Mouse (Mus musculus) forelimb bud, embryonic 11.5 days (tissue): Measurements from ENCODE around the gene Tax1bp3.

Experiments used
- DNase-seq: peaks from one replicate; pipeline ENCODE4 v3.0.0-alpha.2; 2012; ENCODE audit warnings: low read depth, low spot score

Tax1bp3 gene

DNA sequence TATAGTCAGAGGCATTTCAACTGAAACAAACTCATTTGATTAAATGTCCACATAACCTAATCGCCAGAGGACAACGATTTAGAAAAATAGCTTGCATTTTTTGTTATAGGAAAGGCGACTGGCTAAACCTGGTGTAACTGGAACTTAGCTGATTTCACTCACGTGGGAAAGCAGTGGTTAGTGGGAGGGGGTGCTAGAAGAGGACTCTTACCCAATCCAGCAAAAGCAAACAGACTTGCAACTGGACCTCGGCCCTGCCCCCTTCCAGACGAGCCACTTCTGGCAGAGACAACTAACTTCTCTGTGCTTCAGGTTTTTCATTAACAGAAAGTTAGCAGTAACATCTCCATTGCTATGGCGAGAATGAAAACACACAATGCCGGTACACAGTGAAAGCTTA lies 1.3 kb upstream of the Tax1bp3 start:
- DNase-seq, result no peak

- no peak for DNase-seq
Measured at GRCm38 (mm10) chr11:73176186-73176585, 697 bp upstream of the Tax1bp3 start.

- peak; percentile 73 for DNase-seq
Measured at GRCm38 (mm10) chr11:73177509-73177875, 609 bp downstream of the Tax1bp3 start.

DNA sequence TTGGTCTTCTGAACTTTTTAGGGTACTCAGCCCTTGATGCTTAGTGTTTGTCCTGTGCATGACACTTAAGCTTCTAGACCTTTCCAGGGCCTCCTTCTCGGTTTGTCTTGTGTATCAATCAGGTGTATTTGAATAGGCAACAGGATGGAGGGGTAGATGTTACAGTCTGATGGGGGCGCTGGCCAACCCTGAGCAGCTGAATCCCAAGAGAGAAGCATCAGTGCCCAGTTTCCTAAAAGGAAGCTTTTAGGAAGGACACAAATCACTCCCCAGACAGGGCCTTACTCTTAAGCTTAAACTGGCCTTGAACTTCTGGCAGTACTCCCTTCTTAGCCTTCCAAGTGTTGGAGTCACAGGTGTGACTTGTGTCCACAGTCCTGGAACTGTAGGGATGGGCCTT lies 1.0 kb downstream of the Tax1bp3 start:
- DNase-seq, result no peak

DNA sequence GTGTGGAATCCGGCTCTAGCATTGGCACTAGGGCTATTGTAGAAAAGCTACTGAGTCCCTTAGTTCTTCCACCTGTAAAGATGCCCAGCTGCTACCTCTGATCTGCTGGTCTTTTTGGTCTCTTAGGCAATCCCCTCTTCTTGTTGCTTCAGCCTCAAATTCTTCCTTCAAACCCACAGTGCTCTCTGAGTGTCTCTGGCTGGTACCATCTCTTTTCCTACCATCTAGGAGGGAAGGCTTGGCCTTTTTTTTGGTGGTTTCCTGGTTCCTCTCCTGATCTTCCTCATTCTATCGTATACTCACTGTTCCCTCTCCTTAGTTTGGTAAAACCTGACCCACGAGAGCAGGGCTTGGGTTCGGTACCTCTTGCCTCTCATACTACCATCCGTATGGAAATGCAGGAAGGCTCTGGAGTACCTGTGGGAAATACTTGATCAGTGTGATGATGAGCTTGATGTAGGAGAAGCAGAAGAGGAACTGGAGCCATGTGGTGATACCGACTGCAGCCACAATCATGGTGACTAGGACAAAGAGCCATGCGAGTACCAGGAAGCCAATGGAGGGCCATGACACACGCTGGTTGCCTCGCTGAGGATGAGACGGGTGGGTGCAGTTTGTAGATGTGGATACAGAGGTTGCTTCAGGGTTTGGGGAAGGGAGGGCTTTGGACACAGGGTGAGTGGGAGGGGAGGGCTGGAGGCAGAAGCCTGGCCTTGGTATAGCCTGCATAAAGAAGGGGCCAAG lies 9.2 kb downstream of the Tax1bp3 start:
- DNase-seq, result no peak

GRCm38 (mm10) chr11:73187231-73187630 lies 10.3 kb downstream of the Tax1bp3 start:
- no peak for DNase-seq

- no peak for DNase-seq
Measured at GRCm38 (mm10) chr11:73193047-73193446, 16.2 kb downstream of the Tax1bp3 start.

- DNase-seq, result no peak
Measured at GRCm38 (mm10) chr11:73194444-73194843, 17.6 kb downstream of the Tax1bp3 start.

DNA sequence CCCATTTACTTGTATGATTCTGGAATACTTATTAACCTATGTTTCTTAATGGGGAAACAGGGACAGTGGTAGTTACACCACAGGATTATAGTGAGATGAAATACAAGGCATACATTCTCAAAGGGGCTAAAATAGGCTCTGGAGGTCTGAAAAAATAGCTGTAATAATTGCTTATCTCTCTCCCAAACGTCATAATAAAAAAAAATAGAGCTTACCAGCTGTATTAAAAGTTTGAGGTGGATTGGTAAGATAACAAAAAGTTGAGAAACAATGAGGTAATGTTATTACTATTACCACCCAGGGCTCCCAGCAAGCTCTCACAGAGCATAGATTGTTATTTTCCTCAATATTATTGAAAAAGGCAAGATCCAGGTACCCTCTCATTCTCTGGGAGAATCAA lies 21.3 kb downstream of the Tax1bp3 start:
- no peak for DNase-seq

GRCm38 (mm10) chr11:73198603-73199229 lies 21.8 kb downstream of the Tax1bp3 start, which contains the start of gene Ctns:
Gene Ctns, minus strand, starts transcription at chr11:73199042.
- DNase-seq, result peak; percentile 82

DNA sequence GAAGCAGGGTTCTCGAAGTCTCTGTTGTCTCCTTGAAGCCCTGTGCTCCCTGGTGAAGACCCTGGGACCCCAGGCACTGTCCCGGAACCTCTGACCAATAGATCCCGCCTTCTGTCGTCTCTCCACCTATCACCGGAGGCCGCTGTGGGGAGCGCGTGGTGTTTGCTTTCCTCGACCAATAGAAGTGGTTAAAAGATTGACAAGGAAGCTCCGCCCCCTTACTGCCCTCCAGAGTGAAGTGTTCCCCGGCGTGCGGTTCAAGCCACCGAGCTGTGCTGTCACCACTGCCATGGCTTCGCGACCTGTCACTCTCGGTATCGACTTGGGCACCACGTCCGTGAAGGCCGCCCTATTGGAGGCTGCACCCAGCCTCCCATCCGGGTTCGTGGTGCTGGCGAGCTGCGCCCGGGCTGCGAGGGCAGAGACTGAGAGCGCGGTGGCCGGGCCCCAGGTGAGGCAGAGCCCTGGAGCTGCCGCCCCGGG lies 22.4 kb downstream of the Tax1bp3 start, which contains the start of gene Shpk:
TSS of gene Shpk (plus strand) at position 231 of the 483 bp plus-strand sequence.
- peak; percentile 93 for DNase-seq

DNA sequence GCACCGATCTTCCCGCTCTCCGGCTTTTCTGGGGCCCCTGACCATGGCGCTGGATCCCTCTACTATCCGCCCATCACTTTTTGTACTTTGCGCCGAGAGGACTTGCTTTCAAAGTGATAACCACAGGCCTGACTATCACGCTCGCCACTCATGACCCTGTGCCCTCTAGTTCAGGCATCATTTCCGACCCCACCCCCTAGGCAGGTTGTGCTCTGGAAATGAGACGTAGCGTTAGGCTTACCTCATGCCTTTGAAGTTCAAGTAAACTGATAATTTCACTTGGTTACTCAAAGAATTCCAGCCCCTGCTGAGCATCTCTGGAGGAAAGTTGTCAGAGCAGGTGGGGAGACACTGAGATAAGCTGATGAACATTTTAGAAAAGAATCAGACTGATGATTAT lies 23.0 kb downstream of the Tax1bp3 start:
- DNase-seq, result no peak

DNA sequence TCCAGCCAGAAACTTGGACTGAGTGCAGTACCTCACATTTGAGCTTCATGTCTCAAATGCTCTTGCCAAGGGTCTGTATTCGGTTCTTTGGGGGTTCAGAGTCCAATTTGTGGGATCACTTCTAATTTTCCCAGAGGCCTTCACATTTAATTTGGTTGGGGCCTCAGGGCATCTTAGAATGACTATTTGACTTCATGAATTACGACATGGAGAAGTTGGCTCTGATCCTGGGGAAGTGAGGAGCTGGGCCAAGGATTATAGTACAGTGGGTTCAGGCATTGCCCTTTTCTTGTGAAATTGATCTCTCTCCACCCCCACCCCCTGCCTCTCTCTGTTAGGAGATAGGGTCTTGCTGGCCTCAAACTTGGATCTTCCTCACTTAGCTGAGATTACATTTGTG lies 24.1 kb downstream of the Tax1bp3 start:
- DNase-seq, result no peak

DNA sequence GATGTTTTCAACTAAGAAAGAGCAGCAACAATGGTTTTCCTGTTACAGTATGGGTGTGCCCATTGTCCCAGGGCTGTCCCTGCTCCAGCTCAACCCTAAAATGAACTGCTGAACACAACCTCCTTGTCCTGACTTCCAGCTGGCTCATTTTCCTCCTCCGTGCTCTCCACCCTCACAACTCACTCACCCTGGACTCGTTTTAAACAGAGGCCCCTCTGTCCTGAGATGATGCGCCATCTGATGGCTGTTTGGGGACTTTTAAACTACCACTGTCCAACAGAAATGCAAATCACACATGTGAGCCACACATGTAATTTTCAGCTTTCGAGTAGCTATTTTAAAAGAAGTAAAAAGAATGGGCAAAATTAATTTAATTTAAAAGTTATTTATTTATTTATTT lies 24.7 kb downstream of the Tax1bp3 start:
- DNase-seq, result no peak

GRCm38 (mm10) chr11:73203895-73204294 lies 27.0 kb downstream of the Tax1bp3 start:
- DNase-seq, result no peak

- no peak for DNase-seq
Measured at GRCm38 (mm10) chr11:73205194-73205593, 28.3 kb downstream of the Tax1bp3 start.

GRCm38 (mm10) chr11:73207621-73208020 lies 30.7 kb downstream of the Tax1bp3 start:
- DNase-seq, result no peak

- DNase-seq, result no peak
Measured at GRCm38 (mm10) chr11:73213956-73214355, 37.1 kb downstream of the Tax1bp3 start.

GRCm38 (mm10) chr11:73219671-73220070 lies 42.8 kb downstream of the Tax1bp3 start:
- no peak for DNase-seq

GRCm38 (mm10) chr11:73220651-73221050 lies 43.8 kb downstream of the Tax1bp3 start:
- no peak for DNase-seq

DNA sequence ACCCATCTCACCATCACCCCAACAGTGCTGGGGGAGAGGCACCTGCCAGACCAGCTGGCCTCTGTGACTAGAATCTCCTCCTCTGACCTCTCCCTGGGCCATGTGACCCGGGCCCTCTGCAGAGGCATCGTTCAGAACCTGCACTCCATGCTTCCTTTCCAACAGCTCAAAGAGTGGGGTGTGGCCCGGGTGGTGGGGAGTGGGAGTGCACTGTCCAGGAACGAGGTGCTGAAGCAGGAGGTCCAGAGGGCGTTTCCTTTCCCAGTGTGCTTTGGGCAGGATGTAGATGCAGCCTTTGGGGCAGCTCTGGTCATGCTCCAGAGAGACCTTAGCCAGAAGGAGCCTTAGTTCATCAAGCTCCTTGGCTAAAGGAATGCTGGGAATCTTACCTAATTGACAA lies 46.0 kb downstream of the Tax1bp3 start:
- no peak for DNase-seq

DNA sequence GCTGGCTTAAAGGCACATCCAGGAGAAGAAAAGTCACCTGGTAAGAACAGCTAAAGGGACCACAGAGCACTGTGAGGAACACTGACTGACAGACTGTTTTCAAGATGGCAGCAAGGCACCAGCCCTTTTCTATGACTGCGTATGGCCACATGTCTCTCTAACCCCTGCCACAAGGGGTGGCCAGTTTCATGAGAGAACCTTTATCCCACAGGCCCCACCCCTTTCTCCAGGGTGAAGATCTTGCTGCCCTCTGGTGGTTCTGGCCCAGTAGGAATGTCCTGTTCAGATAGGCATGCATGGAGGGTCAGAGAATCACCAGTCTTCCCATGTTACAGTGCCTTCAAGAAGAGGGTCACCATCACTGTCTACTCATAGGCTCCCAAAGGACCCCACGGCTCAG lies 47.1 kb downstream of the Tax1bp3 start:
- DNase-seq, result no peak

DNA sequence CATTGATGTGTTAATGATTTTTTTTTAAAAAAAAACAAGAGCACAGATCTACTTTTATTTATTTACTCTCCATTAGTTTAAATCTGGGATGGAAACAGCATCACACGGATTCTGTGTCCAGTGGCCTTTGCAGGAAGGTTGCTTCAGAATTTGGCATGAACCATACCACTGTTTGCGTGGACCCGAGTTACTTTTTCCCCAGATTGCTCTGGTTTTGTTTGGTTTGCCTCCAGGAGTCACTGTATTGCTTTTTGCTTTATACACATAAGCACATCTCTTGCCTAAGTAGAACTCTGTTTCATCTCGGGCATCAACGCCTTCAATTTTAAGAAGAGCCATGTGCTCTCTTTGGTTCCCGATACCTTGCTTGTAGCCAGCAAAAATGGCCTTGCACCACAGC lies 49.0 kb downstream of the Tax1bp3 start:
- DNase-seq, result no peak
